ENCODE assay signal across 33 mouse cellular contexts in genomic region chr16:74637638-74638037, GRCm38 (mm10).
"Had no signal": no experiment of that assay in that cellular context is flagged by ENCODE, and none has a peak within 500 bp of the region (broad histone marks: within the 10 kb centered on the region; RNA-seq: fewer than 3 reads in every experiment).

No protein-coding gene starts in this region.

- H3K9ac ChIP-seq: heart, embryonic 12.5 days; heart, embryonic 13.5 days; heart, embryonic 15.5 days; hindbrain, embryonic 12.5 days; hindbrain, embryonic 13.5 days; hindbrain, embryonic 14.5 days; hindbrain, embryonic 15.5 days; intestine, embryonic 15.5 days had no signal

- H3K4me3 ChIP-seq: heart, adult 2 months; heart, embryonic 10.5 days; heart, embryonic 12.5 days; heart, embryonic 13.5 days; heart, embryonic 15.5 days; hindbrain, embryonic 10.5 days; hindbrain, embryonic 12.5 days; hindbrain, embryonic 13.5 days; hindbrain, embryonic 15.5 days; intestine, embryonic 15.5 days; layer of hippocampus, adult 2 months; left cerebral cortex, adult 2 months had no signal

- ATAC-seq: hindbrain, embryonic 16.5 days; hindbrain, postnatal 0 days; inflammation-experienced regulatory T-cells, adult 6 months; intestine, embryonic 15.5 days; intestine, embryonic 16.5 days; intestine, postnatal 0 days had no signal

- H3K27me3 ChIP-seq: heart, embryonic 12.5 days; heart, embryonic 13.5 days; heart, embryonic 15.5 days; hindbrain, embryonic 12.5 days; hindbrain, embryonic 13.5 days; hindbrain, embryonic 15.5 days; intestine, embryonic 15.5 days had no signal

- H3K4me2 ChIP-seq: heart, embryonic 11.5 days; heart, embryonic 12.5 days; heart, embryonic 13.5 days; heart, embryonic 15.5 days; hindbrain, embryonic 12.5 days; hindbrain, embryonic 13.5 days; hindbrain, embryonic 14.5 days; hindbrain, embryonic 15.5 days; intestine, embryonic 15.5 days had no signal

- H3K36me3 ChIP-seq: heart, embryonic 10.5 days; heart, embryonic 12.5 days; heart, embryonic 13.5 days; heart, embryonic 15.5 days; hindbrain, embryonic 10.5 days; hindbrain, embryonic 12.5 days; hindbrain, embryonic 13.5 days; hindbrain, embryonic 15.5 days; intestine, embryonic 15.5 days had no signal

- H3K27ac ChIP-seq: heart, adult 2 months; heart, embryonic 10.5 days; heart, embryonic 13.5 days; heart, embryonic 15.5 days; hindbrain, embryonic 10.5 days; hindbrain, embryonic 12.5 days; hindbrain, embryonic 13.5 days; hindbrain, embryonic 14.5 days; hindbrain, embryonic 15.5 days; hindbrain, postnatal 0 days; intestine, embryonic 15.5 days; layer of hippocampus, adult 2 months; left cerebral cortex, adult 2 months had no signal

- H3K4me1 ChIP-seq: heart, embryonic 10.5 days; heart, embryonic 12.5 days; heart, embryonic 13.5 days; heart, embryonic 15.5 days; hindbrain, embryonic 10.5 days; hindbrain, embryonic 12.5 days; hindbrain, embryonic 13.5 days; hindbrain, embryonic 15.5 days; intestine, embryonic 15.5 days had no signal

- DNase-seq: heart, adult 2 months; heart, postnatal 10 days; heart, postnatal 14 days; heart, postnatal 36 days; heart, postnatal 4 days; kidney, adult 11 months; kidney, adult 18-20 months; kidney, adult 2 months; kidney, adult 8-10 months; kidney, adult 9 months; kidney, postnatal 25 days; kidney, postnatal 36 days; kidney, postnatal 4 days; layer of hippocampus, adult 9-11 months; layer of hippocampus, postnatal 36 days had no signal

- H3K9me3 ChIP-seq: heart, embryonic 10.5 days; heart, embryonic 12.5 days; heart, embryonic 13.5 days; heart, embryonic 15.5 days; hindbrain, embryonic 10.5 days; hindbrain, embryonic 12.5 days; hindbrain, embryonic 13.5 days; hindbrain, embryonic 15.5 days; intestine, embryonic 15.5 days had no signal
